Mouse (Mus musculus) monocyte, adult 59 days (primary cell): Measurements from ENCODE around the gene Zfp458. TPM values are rescaled to one million over a fixed set of nuclear protein-coding genes. Genes with fewer than 3 reads are reported as not detected.

Source experiments
- total RNA-seq, 2 experiments: library from RNA; stranded (reverse); gene quantifications; one replicate each; pipeline ENCODE4 v1.2.4; 2023

The Zfp458 gene
- total RNA-seq, result 1 to 10 TPM; 1.5 to 2.1 TPM

DNA sequence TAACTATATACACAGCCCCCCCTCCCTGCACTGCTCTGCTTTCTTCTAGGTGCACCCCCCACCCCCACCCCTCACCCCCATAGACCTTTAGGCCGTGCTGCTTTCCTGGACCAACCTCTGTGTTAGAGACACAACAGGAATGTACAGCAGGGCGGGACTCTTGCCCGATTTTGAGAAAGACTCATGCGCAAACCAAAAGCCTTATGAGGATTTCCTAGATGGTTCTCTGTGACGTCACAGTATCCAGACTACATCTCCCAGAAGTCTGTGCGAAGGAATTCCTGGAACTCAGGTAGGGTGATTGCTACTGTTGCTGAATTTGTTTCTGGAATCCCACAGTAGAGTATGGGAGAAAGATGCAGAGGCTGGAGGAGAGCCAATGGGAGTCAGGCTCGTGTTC is at the start of gene Zfp458:
Gene Zfp458, minus strand, starts transcription at position 153 of the 400 bp plus-strand sequence.

DNA sequence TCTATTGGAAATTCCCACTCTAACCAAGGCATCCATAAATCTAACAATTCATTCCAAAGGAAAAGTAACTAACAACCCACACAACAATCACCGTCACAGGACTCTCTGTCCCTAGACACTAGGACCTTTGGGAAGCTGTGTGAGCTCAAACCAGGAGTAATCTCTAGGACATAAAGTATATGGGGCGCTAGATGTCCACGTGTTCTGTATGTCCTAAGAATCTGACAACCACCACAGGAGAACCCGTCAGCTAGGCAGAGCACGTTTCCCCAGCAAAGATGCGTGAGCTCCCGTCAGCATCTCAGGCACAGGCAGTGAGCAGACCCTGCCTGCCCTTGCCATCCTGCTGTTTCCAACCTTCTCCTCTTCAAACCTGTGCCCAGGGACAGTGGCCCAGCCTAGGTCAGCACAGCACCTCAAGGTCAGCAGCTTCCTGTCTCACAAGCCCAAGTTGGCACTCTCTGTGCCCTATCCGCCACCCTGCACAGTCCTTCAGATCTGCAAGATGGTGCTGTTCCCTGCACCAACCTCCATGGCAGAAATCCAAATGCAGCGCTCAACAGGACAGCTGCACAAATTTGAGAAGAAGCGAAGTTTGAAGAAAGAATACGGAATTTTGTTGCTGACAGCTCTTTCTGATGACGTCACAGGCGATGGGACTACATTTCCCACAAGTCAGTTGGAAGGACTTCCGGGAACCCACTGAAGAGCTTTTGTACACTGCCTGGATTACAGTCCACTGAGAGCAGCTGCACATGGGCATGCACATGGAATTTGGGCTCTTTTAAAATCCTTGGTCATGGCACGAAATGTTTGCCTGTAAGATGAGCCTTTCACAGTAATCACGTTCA is 27.8 kb upstream of the Zfp458 start, which contains the start of gene Zfp457:
Gene Zfp457, minus strand, starts transcription at position 664 of the 851 bp plus-strand sequence.

Other genes with a start within 250 kb of the Zfp458 start
- gene Zfp712, start 217.3 kb downstream of the Zfp458 start, total RNA-seq, result 1 to 10 TPM; 2.2 to 2.9 TPM
- gene Zfp708, start 180.5 kb downstream of the Zfp458 start, total RNA-seq, result under 1 TPM; 0.97 TPM
- 1 to 10 TPM; 1.7 to 2.5 TPM for gene Gm28557, start 169.9 kb downstream of the Zfp458 start, total RNA-seq
- gene Rslcan18, start 162.2 kb downstream of the Zfp458 start, total RNA-seq, result under 1 TPM; 0.26 to 0.43 TPM
- 1 to 10 TPM; 2.2 to 4.6 TPM for gene Zfp759, start 156.8 kb downstream of the Zfp458 start, total RNA-seq
- gene Rsl1, start 105.3 kb downstream of the Zfp458 start, total RNA-seq, result 1 to 10 TPM; 5.9 to 6.6 TPM
- 1 to 10 TPM; 2.9 TPM for gene Zfp455, start 84.0 kb downstream of the Zfp458 start, total RNA-seq
- 1 to 10 TPM in 1 of 2 experiments, under 1 TPM in 1; 0.97 to 1.6 TPM for gene Zfp457, start 28.0 kb upstream of the Zfp458 start, total RNA-seq
- 1 to 10 TPM; 4.9 to 9.0 TPM for gene Zfp595, start 54.1 kb upstream of the Zfp458 start, total RNA-seq
- gene Gm28044, start 82.1 kb upstream of the Zfp458 start, total RNA-seq, result 1 to 10 TPM in 1 of 2 experiments, not detected in 1; 2.5 TPM
- gene Zfp953, start 82.1 kb upstream of the Zfp458 start, total RNA-seq, result 1 to 10 TPM; 5.4 to 6.0 TPM
- gene Gm28041, start 97.3 kb upstream of the Zfp458 start, total RNA-seq, result 1 to 10 TPM in 1 of 2 experiments, not detected in 1; 2.1 TPM
- gene Zfp456, start 97.3 kb upstream of the Zfp458 start, total RNA-seq, result 1 to 10 TPM; 4.8 to 6.1 TPM
- gene Zfp429, start 121.4 kb upstream of the Zfp458 start, total RNA-seq, result 10 to 100 TPM in 1 of 2 experiments, 1 to 10 TPM in 1; 9.8 to 10.0 TPM
- gene Zfp459, start 143.0 kb upstream of the Zfp458 start, total RNA-seq, result under 1 TPM; 0.37 to 0.97 TPM
- gene Zfp874a, start 173.2 kb upstream of the Zfp458 start, total RNA-seq, result 1 to 10 TPM; 4.8 to 7.2 TPM
- gene Zfp874b, start 205.8 kb upstream of the Zfp458 start, total RNA-seq, result 10 to 100 TPM in 1 of 2 experiments, 1 to 10 TPM in 1; 8.6 to 12.8 TPM
- 1 to 10 TPM; 5.3 to 7.2 TPM for gene Zfp58, start 222.1 kb upstream of the Zfp458 start, total RNA-seq
- gene Gm26965, start 247.7 kb upstream of the Zfp458 start, total RNA-seq, result 1 to 10 TPM in 1 of 2 experiments, not detected in 1; 2.2 TPM
- 10 to 100 TPM; 15.1 to 20.6 TPM for gene Zfp87, start 247.7 kb upstream of the Zfp458 start, total RNA-seq